Mouse (Mus musculus) forebrain, embryonic 14.5 days (tissue): ENCODE data around the gene Dhx35. TPM values are rescaled to one million over a fixed set of nuclear protein-coding genes. Genes with fewer than 3 reads are reported as not detected.

Source experiments
- ATAC-seq: fragments of 200-750 bp; cut with Nextera tagmentation; 2 replicates; pipeline ENCODE4 v1.8.0; 2017; ENCODE audit warnings: mild to moderate bottlenecking, moderate library complexity
- DNase-seq: peaks from one replicate; pipeline ENCODE4 v3.0.0-alpha.2; 2015; ENCODE audit warnings: low spot score
- H3K27ac ChIP-seq: fragments of 300-500 bp; sonication (generic); 2 replicates; pipeline ENCODE4 v1.5.1; 2014; ENCODE audit warnings: low read depth, mild to moderate bottlenecking, control low read depth, low read length, moderate library complexity
- H3K27me3 ChIP-seq: fragments of 300-500 bp; sonication (generic); replicated peaks from 2 replicates; pipeline ENCODE4 v1.6.1; 2014; ENCODE audit warnings: low read length, control low read depth, mixed read lengths; ENCODE audit not compliant: control insufficient read depth, insufficient read depth
- H3K36me3 ChIP-seq: fragments of 300-500 bp; sonication (generic); 2 replicates; pipeline ENCODE4 v1.6.1; 2014; ENCODE audit warnings: low read length, control low read depth; ENCODE audit not compliant: control insufficient read depth, insufficient read depth
- H3K4me1 ChIP-seq: fragments of 300-500 bp; sonication (generic); 2 replicates; pipeline ENCODE4 v1.6.1; 2014; ENCODE audit warnings: antibody characterized with exemption, low read length, control low read depth; ENCODE audit not compliant: control insufficient read depth, insufficient read depth
- H3K4me2 ChIP-seq: fragments of 300-500 bp; sonication (generic); 2 replicates; pipeline ENCODE4 v1.6.1; 2014; ENCODE audit warnings: mild to moderate bottlenecking, control low read depth, low read length
- H3K4me3 ChIP-seq: fragments of 300-500 bp; sonication (generic); 2 replicates; pipeline ENCODE4 v1.5.1; 2014; ENCODE audit warnings: low read depth, low read length, control low read depth
- H3K9ac ChIP-seq: fragments of 300-500 bp; sonication (generic); 2 replicates; pipeline ENCODE4 v1.6.1; 2014; ENCODE audit warnings: mild to moderate bottlenecking, low read length, control low read depth, moderate library complexity
- H3K9me3 ChIP-seq: fragments of 300-500 bp; sonication (generic); replicated peaks from 2 replicates; pipeline ENCODE4 v1.6.1; 2016; ENCODE audit warnings: low read length, control low read depth, mixed read lengths; ENCODE audit not compliant: control insufficient read depth
- WGBS: fragments of 180-500 bp; shearing (Covaris S2); extraction: QIAGEN DNeasy Blood & Tissue Kit; methylation state at CpG from one replicate; pipeline ENCODE4 v1.1.7; 2014; 5-methylcytosine and 5-hydroxymethylcytosine counted together
- polyA plus RNA-seq: library from polyadenylated mRNA; unstranded; fragments of >200 nt; fragmentation: Nextera tagmentation; extraction: Ambion mirVana; gene quantifications from 2 replicates; pipeline ENCODE4 v1.2.1, GENCODE M21; 2014

The Dhx35 gene
- polyA plus RNA-seq, 1 experiment from 2014 or later, result 16.1 TPM

DNA sequence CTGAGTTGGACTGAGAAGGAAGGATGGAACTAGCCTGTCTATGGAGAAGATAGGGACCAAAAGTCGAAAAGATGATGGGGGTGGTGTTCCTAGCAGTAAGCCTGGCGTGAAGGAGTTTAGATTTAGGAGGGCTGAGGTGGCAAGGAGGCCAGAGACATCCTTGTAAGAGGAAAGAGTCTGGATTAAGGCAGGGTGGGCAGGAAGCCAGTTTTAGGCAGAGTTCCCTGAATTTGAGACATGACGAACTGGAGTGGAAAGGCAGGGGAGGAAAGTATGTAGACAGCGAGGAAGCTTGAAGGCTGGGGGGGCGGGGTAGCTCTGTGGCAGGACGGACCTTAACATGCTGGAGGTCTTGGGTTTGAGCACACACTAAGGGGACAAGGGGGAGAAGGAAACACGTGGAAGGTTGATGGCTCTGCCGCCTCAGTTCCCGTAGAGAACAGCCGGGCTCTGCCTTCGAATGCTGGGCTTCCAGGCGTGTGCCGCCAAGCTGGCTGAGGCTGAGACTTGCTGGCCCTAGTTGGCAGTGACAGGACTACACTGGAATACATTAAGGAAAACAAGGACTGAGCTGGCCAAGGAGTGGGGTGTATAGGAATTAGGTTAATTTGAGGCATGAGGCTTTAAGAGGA is 24.4 kb upstream of the Dhx35 start:
- H3K9me3 ChIP-seq, result no peaks in the 10 kb centered on the region
- H3K27ac ChIP-seq, result no peak overlapping the region
- WGBS, result 25% methylated on average over 13 of the region's 13 CpGs
- peak overlapping the region; percentile 97 for H3K4me2 ChIP-seq
- no peaks in the 10 kb centered on the region for H3K27me3 ChIP-seq
- H3K36me3 ChIP-seq, result 0 out of 2 replicates have a peak, but pooled peaks cover 6% of the 10 kb centered on the region
- H3K4me3 ChIP-seq, result peak overlapping the region; percentile 66
- peak overlapping the region; percentile 70; the same call in 1 of the 2 replicates for H3K9ac ChIP-seq
- peak; percentile 64 for DNase-seq
- H3K4me1 ChIP-seq, result peaks cover 28% of the 10 kb centered on the region
- no peak for ATAC-seq

DNA sequence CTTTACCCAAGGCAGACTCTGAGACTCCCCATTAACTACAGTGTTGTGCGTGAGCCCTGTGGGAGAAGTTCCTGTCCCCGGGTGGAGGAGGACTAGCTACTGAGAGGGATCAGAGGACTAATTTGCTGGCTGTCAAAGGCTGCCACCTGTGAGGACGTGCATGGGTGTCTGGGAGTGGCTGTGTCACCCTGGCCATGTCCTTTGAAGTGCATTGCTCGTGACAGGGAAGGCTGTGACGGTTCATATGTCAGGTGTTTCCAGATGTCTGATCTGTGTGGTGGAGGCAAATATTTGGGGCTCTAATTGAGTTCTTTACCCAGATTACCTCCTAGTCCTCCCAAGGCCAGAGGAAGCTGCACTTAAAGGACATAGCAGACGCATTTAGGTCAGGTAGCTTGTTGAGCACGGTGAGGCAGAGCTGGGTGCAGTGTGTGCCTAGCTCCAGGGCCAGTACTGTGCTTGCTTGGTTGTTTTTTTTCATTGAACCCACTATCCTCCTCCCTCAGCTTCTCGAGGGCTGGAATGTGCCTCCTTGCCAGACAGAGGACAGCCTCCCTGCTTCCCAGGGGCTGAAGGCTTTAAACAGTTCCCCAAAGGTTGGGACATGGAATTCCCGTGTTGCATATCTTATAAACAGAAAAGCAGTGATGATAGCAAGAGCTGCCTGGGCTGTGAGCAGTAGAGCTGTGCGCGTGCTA is 23.4 kb upstream of the Dhx35 start:
- ATAC-seq, result no peak
- WGBS, result 64% methylated on average over 11 of the region's 11 CpGs
- no peaks in the 10 kb centered on the region for H3K9me3 ChIP-seq
- no peaks in the 10 kb centered on the region for H3K27me3 ChIP-seq
- 0 out of 2 replicates have a peak, but pooled peaks cover 12% of the 10 kb centered on the region for H3K36me3 ChIP-seq
- no peak overlapping the region for H3K4me3 ChIP-seq
- peak overlapping the region; percentile 97 for H3K4me2 ChIP-seq
- peaks cover 28% of the 10 kb centered on the region for H3K4me1 ChIP-seq
- peak overlapping the region; percentile 7; the same call in 1 of the 2 replicates for H3K9ac ChIP-seq
- no peak for DNase-seq
- no peak overlapping the region for H3K27ac ChIP-seq

DNA sequence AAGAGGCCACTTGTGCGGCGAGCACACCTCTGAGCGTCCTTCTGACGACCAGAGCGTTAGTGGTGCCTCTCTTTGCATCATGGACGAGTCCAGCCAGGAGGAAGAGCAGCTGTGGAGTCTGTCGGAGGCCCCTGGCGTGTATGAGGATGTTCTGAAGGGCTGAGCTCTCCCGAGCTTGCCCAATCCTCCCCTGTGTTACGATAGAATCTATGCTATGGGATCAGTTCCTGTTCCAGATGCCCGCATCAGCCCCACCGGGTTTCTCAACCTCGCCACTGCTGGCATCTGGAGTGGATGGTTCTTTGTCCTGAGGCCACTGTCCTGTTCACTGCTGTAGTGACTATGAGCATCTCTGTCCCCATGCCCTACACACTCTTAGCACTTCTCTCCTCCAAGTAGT is 21.8 kb upstream of the Dhx35 start:
- no peak for DNase-seq
- H3K27me3 ChIP-seq, result no peaks in the 10 kb centered on the region
- WGBS, result 79% methylated on average over 13 of the region's 13 CpGs

DNA sequence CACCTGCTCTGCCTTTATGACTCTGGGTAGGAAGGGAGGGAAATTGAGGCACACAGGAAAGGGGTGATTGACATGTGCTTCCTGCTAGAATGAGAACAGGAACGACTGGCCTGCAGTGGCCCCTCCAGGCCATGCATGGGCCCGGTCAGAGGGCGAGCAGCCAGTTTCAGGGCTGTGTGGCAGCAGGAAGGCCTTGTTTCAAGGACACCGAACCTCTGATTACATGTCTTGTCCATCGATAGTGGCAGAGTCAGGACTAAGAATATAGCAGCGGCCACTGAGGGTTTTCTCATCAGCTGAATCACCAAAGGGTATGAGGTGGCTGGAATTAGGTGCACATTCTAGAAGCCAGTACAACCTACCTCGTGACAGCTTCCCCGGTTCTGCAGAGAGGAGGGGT is 19.7 kb upstream of the Dhx35 start:
- Histone ChIP-seq H3K27ac (no peak overlapping the region), H3K9ac (no peak overlapping the region), H3K4me3 (no peak overlapping the region), H3K27me3 (no peaks in the 10 kb centered on the region), H3K9me3 (no peaks in the 10 kb centered on the region), H3K4me1 (peaks cover 17% of the 10 kb centered on the region), H3K4me2 (no peak overlapping the region), H3K36me3 (peaks cover 20% of the 10 kb centered on the region)
- WGBS, result 81% methylated on average over 8 of the region's 8 CpGs
- ATAC-seq (no peak), DNase-seq (no peak)

More for the DNA sequence above, 21.8 kb upstream of the Dhx35 start:
- H3K27ac ChIP-seq, result no peak overlapping the region
- no peaks in the 10 kb centered on the region for H3K9me3 ChIP-seq
- peaks cover 14% of the 10 kb centered on the region; the same call in 1 of the 2 replicates for H3K36me3 ChIP-seq
- H3K9ac ChIP-seq, result no peak overlapping the region
- no peak for ATAC-seq
- H3K4me3 ChIP-seq, result no peak overlapping the region
- no peak overlapping the region for H3K4me2 ChIP-seq
- peaks cover 28% of the 10 kb centered on the region for H3K4me1 ChIP-seq

DNA sequence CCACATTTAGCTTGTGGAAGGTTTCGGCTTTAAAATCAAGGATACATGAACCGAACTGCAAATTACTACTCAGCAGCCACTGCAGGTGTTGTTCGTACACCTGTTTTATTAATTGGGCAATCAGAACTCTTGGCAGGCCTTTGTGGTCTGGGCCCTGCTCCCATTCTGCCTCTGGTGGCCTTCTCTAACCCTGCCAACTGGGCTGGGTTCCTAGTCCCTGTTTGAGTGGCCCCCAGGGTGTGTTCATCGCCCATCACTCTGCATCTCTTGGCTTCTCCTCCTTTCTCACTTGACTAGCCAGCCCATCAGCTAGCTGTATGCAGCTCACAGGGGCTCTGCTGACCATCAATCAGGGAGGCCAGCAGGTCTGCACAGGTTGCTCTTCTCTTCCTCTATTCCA is 17.9 kb upstream of the Dhx35 start:
- H3K27me3 ChIP-seq, result no peaks in the 10 kb centered on the region
- H3K9ac ChIP-seq, result no peak overlapping the region
- no peak overlapping the region for H3K27ac ChIP-seq
- ATAC-seq (no peak), DNase-seq (no peak)
- peaks cover 39% of the 10 kb centered on the region for H3K36me3 ChIP-seq
- no peak overlapping the region for H3K4me3 ChIP-seq
- H3K9me3 ChIP-seq, result no peaks in the 10 kb centered on the region
- no peaks in the 10 kb centered on the region for H3K4me1 ChIP-seq
- 88% methylated on average over 4 of the region's 4 CpGs for WGBS
- no peak overlapping the region for H3K4me2 ChIP-seq

DNA sequence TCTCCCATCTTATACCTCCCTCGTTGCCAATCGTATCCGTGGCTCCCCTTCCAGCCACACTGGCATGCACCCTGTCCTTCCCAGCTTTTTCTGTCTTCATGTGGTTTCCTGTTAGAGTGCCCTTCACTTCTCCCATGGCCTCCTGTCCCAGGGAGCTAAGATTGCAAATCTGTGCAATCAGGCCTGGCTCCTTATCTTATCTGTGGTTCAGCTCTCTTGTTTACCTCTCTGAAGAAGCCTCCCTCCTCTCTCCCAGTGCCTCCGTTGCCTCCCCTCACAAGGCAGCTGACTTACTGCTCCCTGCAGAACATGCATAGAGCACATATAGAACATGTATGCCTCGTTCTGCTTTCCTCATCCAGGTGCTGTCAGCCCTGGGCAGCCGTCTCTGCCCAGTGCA is 17.1 kb upstream of the Dhx35 start:
- H3K27ac ChIP-seq, result no peak overlapping the region
- 83% methylated on average over 6 of the region's 6 CpGs for WGBS
- H3K27me3 ChIP-seq, result no peaks in the 10 kb centered on the region
- H3K36me3 ChIP-seq, result peaks cover 43% of the 10 kb centered on the region
- H3K4me3 ChIP-seq, result no peak overlapping the region
- no peaks in the 10 kb centered on the region for H3K9me3 ChIP-seq
- DNase-seq (no peak), ATAC-seq (no peak)
- H3K9ac ChIP-seq, result no peak overlapping the region
- no peaks in the 10 kb centered on the region for H3K4me1 ChIP-seq
- no peak overlapping the region for H3K4me2 ChIP-seq

DNA sequence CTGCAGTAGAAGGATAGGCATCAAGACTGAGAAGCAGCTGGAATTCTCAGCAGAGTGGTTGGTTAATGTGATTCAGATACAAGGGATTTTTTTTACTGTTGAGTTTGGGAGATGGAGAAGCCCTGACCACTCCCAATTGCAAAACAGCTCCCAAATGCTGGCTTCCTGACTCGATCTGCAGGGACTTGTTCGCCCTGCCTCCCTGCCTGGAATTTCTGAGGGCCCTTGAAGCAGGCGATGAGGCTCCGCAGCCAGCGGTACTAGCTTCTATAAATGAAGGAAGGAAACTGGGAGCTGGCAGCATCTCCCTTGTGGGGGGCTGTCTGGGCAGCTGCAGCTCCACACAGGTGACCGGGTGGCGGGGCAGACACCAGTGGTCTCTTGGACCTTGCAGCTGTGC is 16.3 kb upstream of the Dhx35 start:
- H3K36me3 ChIP-seq, result peaks cover 47% of the 10 kb centered on the region
- WGBS, result 84% methylated on average over 7 of the region's 7 CpGs
- H3K9me3 ChIP-seq, result no peaks in the 10 kb centered on the region
- no peak overlapping the region for H3K4me2 ChIP-seq
- H3K4me1 ChIP-seq, result no peaks in the 10 kb centered on the region
- DNase-seq, result no peak
- H3K27me3 ChIP-seq, result no peaks in the 10 kb centered on the region
- no peak overlapping the region for H3K27ac ChIP-seq
- no peak for ATAC-seq
- H3K4me3 ChIP-seq, result no peak overlapping the region
- no peak overlapping the region for H3K9ac ChIP-seq

DNA sequence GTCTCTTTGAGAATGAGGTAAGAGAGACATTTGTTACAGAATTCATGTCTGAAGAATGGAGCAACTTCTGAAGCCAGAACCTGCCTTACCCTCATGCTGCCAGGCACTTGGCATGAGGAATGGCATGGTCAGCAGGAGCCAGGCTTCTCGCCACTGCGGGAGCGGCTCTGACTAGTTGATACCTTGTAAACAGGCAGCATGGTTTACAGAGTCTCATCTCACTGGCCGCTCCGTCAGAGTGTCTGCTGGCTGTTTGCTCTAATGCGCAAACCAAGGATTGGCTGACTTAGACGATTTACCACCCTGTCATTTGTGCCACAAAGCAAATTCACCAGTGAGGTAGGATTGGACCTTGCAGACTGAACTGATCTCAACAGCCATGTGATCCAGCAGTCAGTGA is 13.5 kb upstream of the Dhx35 start:
- no peak overlapping the region for H3K9ac ChIP-seq
- peaks cover 67% of the 10 kb centered on the region for H3K36me3 ChIP-seq
- no peaks in the 10 kb centered on the region for H3K9me3 ChIP-seq
- ATAC-seq (no peak), DNase-seq (no peak)
- H3K27ac ChIP-seq, result no peak overlapping the region
- H3K4me3 ChIP-seq, result no peak overlapping the region
- no peaks in the 10 kb centered on the region for H3K27me3 ChIP-seq
- H3K4me2 ChIP-seq, result no peak overlapping the region
- WGBS, result 96% methylated on average over 7 of the region's 7 CpGs
- H3K4me1 ChIP-seq, result no peaks in the 10 kb centered on the region
